Mouse (Mus musculus) heart, postnatal 0 days (tissue): ENCODE data around the gene Cd80.

ENCODE experiments used
- CTCF ChIP-seq: IDR thresholded peaks from 2 replicates; pipeline ENCODE4 v1.5.1; 2016; ENCODE audit warnings: antibody characterized with exemption, control low read depth, low read depth
- EP300 ChIP-seq: IDR thresholded peaks from 2 replicates; pipeline ENCODE4 v1.6.1; 2016; ENCODE audit warnings: antibody characterized with exemption, low read depth

- TF ChIP-seq CTCF (no peak), EP300 (no peak)
Observed at GRCm38 (mm10) chr16:38458600-38459280, 3.4 kb downstream of the Cd80 start.
